Mouse (Mus musculus) heart, postnatal 4 days (tissue): ENCODE results near the gene Igfbpl1. TPM values are rescaled to one million over a fixed set of nuclear protein-coding genes. Genes with fewer than 3 reads are reported as not detected.

Experiments used
- DNase-seq: peaks from one replicate; pipeline ENCODE4 v3.0.0; 2021
- total RNA-seq, 2 experiments: library from RNA; stranded (reverse); gene quantifications; 2 replicates each; pipeline ENCODE4 v1.2.3; 2021

Gene Igfbpl1
- total RNA-seq: 1 to 10 TPM; 7.3 to 7.5 TPM

DNA sequence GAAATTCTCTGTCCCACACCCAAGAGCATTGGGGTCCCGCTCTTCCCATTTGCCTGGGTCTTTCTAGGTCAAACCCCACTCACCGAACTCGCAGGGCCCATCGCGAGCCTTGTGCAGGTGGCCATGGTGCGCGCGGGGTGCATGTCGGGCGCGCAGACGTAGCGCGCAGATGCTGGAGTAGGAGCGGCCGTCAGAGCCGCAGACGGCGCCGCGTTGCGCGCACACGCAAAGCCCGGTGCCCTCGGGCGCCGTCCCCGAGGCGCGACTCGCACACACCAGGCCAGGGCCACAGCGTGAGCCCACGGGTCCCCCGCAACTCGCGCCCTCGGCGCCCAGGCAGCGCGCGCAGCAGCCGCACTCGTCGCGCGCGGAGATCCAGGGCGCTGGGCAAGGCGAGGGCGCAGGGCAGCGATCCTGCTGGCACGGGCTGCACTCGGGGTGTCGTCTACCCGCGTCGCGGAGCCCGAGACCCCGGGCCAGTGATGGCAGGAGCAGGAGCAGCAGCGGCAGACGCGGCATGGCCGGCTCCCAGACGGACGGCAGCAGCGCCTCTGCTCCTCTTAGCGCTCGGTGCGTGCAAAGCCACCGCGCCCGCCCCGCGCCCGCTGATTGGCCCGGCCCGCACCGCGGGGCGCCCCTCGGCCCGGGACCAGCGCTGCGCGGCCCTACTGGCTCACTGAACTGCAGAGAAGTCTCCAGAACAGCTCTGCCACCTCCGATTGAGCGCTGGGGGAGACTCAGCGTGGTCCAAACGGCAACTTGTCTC lies at the start of gene Igfbpl1:
Igfbpl1 (minus strand) TSS at position 649 of the 766 bp plus-strand sequence.
- DNase-seq: peak; percentile 47

- no peak for DNase-seq
Measured at GRCm38 (mm10) chr4:45872147-45872546, 45.4 kb upstream of the Igfbpl1 start.

- DNase-seq: no peak
Measured at GRCm38 (mm10) chr4:45869021-45869815, 42.5 kb upstream of the Igfbpl1 start.

DNA sequence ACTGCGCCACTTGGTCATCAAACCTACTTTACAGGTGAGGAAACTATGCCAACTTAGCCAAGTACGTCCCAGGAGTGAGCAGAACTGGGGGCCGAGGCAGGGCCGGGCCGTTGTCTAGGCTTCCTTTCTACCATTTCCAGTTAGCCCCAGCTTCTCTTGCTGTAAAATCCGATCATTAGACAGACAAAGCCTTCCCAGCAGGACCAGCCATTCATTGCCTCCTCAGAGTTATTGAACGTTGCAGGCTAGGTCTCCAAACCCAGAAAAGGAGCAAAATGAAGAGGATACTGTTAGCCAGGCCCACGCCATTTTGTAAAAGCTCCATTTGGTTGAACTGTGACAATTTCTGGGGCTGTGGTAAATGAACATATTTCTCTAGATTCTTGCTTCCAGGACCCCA lies 40.7 kb upstream of the Igfbpl1 start:
- DNase-seq: no peak

- no peak for DNase-seq
Measured at GRCm38 (mm10) chr4:45861160-45861559, 34.4 kb upstream of the Igfbpl1 start.

DNA sequence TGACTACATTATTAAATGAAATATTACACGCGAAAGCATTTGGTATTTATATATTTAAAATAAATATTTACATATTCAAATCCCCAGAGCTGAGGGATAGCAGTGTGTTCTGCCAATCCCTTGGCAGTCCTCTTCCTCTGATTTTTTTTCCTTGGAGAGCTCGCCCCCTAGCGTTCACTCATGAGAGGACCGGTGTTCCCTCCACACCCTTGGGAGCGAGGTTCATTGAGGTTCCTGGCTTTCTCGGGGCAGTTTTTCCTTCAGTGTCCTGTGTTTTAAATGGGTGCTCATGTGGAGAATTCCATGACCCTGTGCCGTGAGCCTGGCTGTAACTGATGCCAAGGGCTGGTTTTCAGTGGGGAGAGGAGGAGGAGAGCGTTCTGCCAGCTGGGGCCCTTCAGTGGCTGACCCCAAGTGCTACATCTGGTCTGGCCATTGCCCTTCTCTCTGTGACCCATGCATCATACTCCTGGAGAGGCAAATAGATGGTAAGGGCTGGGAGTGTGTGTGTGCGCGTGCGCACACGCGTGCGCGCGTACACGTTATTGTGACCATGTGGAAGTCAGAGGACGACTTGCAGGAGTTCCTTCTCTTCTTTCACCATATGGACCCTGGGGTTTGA lies 29.2 kb upstream of the Igfbpl1 start:
- peak; percentile 89 for DNase-seq

- DNase-seq: peak; percentile 10
Measured at GRCm38 (mm10) chr4:45853496-45854246, 26.9 kb upstream of the Igfbpl1 start.

DNA sequence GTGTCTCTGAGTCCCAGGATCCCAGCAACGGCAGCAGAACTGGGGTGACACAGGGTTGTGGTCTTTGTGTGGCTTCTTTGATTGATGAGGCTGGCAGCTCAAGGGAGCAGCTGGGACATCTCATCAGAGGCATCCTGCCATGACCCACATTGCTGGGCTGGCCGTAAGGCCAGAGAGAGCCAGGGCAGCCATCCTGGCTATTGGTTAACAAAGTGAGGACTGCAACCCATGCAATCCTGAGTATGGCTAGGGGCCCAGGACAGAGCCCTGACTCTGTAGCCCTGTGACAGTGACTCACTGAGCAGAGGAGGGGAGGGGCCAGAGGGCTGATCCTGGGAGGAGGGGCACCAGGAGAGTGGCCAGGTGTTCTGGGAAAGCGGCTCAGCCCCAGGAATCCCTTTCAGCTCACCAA lies 24.9 kb upstream of the Igfbpl1 start:
- no peak for DNase-seq

DNA sequence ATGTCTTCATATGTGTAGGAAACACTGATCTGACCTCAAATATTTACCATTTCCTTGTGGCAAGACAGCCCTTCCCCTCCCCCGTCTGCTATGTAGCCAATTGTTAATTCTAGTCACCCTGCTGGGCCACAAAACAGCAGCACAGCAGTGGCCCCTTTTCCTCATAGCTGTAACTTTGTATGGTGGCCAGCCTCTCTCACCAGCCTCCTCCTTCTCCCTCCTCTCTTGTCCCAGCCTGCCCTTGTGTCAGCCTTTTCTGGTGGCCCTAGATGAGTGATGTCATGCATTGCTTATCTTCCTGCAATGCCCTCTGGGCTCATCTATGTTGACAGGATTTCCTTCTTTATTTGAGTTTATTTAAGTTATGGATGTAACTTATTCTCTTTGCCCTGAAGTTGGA lies 22.7 kb upstream of the Igfbpl1 start:
- no peak for DNase-seq

DNA sequence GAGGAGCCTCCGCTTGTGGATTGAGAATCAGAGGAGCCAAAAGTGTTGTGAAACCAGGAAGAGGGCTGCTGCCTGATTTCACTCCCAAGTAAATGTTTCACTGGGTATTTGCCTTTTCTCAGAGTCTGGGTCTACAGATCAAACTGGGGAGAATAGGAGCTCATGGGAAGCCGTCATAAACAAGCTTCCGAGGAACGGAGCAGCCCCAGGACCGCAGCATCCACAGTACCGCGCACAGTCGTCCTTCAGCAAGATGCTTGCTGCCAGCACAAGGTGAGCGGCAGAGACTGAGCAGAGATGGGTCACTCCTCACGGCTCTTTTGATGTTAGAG lies 22.1 kb upstream of the Igfbpl1 start:
- no peak for DNase-seq

GRCm38 (mm10) chr4:45848109-45848824 lies 21.5 kb upstream of the Igfbpl1 start, which contains the start of gene Stra6l:
Gene Stra6l (plus strand): TSS chr4:45848664.
- no peak for DNase-seq

DNA sequence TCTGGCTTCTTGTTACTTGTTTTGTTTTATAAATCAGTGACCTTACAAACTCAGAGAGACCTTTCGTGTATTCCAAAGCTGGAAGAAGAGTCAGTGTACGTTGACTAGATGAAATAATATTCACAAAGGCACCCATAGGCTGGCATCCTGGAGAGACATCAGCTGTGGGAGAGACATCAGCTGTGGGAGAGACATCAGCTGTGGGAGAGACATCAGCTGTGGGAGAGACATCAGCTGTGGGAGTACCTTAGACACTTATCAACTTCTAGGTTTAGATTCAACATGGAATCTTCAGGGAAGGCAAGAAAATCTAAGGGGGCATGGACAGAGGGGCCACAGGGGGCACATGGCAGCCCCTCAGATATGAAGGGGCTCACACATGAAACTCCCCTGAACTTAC lies 19.5 kb upstream of the Igfbpl1 start:
- DNase-seq: no peak

DNA sequence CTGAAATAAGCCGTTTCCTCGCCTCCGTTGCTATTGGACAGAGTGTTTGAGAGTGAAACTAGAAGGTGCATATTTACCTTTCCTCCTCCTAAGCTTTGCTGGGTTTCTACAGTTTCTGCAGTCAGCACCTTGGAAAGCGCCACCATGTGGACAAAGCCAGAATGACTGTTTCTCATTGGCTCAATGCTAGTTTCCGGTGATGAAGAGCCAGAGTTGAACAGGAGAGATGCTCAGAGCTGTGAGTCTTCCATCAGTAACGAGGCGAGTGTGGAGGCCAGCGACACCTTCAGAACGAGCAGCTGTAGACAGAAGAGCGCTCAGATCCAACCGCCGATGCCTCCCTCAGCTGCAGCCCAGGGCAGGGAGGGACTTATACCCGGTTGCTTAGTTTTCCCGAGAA lies 17.6 kb upstream of the Igfbpl1 start:
- peak; percentile 64 for DNase-seq

- DNase-seq: no peak
Measured at GRCm38 (mm10) chr4:45833461-45833860, 6.7 kb upstream of the Igfbpl1 start.

DNA sequence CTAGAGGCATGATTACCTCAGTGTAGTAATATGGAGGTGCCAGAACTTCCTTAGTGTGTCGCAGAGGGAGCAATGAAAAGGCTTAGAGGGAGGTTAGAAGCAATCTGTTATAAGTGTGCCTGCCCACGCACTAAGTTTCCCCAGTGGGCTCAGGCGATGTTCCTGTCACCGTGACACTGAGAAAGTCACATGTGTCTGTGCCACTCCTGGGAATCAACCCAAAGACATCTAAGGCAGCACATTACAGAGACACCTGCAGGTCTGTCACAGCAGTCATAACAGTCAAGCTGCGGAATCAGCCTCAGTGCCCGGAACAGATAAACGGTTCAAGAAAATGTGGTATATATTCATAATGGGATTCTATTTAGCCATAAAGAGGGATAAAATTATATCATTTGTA lies 5.3 kb upstream of the Igfbpl1 start:
- no peak for DNase-seq

DNA sequence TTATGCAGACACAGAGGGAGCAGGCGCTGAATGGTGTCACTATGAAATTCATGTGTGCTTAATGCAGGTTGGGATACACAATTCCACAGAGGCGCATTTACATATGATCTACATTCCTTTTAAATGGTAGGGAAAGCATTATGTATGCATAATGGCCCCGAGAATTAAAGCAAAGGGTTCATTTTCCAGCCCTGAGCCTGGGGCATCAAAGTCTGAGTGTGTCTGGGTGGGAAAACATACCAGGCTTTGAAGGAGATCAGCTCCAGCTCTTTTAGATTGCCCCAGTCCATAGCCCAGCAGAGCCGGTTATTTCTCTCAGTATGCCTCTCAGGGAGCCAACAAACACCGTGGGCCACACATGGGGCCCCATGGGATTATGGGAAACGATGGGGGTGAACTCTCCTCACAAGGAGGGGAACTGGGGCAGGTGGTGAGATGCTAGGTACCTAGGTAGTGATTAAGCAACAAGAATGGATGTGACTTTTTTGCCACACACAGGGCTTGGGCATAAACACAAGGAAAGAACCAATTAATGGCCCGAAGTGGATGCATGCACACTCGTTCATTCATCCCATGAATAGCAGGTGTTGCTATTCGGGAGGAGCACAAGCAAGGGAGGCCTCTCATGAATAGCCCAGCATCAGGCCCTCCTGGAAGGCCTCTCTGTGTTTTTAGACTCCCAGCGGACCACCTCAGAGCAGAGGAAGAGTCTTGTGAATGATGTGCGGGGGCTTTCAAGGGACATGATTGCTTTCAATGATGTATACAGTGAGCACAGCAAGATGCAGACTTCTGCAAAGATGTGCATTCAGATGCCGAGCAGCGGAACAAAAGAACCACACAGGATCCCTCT lies 3.4 kb upstream of the Igfbpl1 start:
- no peak for DNase-seq

DNA sequence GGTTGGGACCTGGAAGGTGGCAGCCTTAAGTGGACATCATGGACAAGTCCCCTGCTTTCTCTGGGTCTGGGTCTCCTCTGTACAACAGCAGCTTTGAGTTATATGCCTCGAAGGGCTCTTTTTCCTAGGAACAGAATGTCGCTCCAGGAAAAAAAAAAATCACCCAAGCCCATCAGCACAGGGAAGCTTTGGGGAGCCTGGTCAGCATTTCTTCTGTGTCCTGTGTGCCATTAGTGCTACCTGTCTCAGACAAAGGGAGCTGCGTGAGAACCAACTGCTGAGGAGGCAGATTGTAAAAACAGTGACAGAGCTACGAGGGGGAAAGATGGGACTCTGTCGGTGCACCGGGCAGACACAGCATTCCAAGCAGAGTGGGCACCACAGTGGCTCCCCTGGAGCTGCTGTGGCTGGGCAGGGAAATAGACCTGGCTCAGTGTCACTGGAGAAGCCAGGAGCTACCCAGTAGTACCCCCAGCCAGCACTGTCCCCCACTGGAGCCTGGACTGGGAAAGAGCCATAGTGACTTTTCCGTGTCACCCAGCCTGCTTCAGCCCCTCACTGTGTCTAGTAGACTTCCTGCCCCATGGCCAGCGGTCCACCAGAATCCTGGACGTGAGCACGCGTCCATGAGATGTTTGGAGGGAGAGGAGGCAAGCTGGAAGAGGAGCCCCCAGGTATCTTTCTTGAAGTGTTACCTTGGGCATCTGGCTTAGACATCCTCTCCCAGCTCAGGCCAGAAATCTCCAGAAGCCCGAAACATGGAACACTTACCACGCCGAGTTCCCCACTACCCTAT lies 1.8 kb downstream of the Igfbpl1 start:
- DNase-seq: no peak

- DNase-seq: no peak
Measured at GRCm38 (mm10) chr4:45824049-45824760, 2.5 kb downstream of the Igfbpl1 start.

DNA sequence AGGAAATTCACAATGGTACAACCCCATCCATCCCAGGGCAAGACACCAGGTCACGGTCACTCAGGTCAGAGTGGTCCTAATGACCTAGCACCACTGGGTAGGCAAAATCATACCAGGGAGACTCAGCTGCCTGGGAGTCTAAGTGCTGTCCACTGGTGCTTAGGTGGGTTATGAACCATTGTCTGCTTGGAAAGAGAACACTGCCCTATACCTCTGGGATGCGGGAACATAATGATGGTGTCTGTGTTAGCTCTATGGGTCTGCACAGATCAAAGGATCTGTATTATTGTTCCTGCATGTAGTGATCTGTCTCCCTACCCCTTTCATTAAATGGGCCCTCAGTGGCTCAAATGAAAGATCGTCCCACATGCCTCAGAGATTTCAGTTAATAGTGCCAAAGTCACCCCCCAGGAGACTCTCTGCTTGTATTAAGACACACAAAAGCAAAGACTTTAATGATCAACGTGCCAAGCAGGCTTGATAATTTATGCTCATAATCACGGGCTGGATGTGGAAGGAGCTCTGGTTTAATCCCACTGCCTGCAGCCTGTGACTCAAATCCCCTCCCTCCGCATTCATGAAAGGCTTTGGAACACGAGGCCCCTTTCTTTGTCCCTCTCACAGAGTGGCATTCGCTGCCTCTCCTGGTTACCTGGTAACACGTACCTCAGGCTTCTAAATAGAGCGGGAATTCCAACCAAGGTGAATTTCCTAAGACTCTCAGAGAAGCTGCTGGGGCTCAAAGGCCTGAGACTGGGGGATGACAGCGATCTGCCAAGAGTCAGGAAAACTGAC lies 3.7 kb downstream of the Igfbpl1 start:
- DNase-seq: no peak
